Mouse (Mus musculus) liver, embryonic 14.5 days (tissue): ENCODE measurements around the gene Gpam. TPM values are rescaled to one million over a fixed set of nuclear protein-coding genes. Genes with fewer than 3 reads are reported as not detected.

ENCODE experiments used
- ATAC-seq: fragments of 200-750 bp; cut with Nextera tagmentation; 2 replicates; pipeline ENCODE4 v1.8.0; 2017; ENCODE audit warnings: moderate number of reproducible peaks, mild to moderate bottlenecking, moderate library complexity; ENCODE audit not compliant: insufficient read depth
- DNase-seq, 3 experiments: peaks; one replicate each; pipeline ENCODE4 v3.0.0-alpha.2; 2012 to 2013; ENCODE audit warnings: low read depth in 3 of 3, low spot score in 3 of 3
- H3K27ac ChIP-seq: fragments of 300-500 bp; sonication (generic); 2 replicates; pipeline ENCODE4 v1.5.1; 2014; ENCODE audit warnings: moderate library complexity, mild to moderate bottlenecking, control low read depth, inconsistent platforms
- H3K27me3 ChIP-seq: fragments of 300-500 bp; sonication (generic); 2 replicates; pipeline ENCODE4 v1.6.1; 2014; ENCODE audit warnings: mild to moderate bottlenecking, low read length, moderate library complexity; ENCODE audit not compliant: control insufficient read depth, insufficient read depth
- H3K36me3 ChIP-seq: fragments of 300-500 bp; sonication (generic); replicated peaks from 2 replicates; pipeline ENCODE4 v1.6.1; 2014; ENCODE audit warnings: low read depth; ENCODE audit not compliant: control insufficient read depth, insufficient read depth
- H3K4me1 ChIP-seq, 2 experiments: fragments of 200-500 bp in 1 of 2; fragments of 300-500 bp in 1 of 2; sonication (generic) in 1 of 2; replicated peaks; 2 replicates each; pipeline ENCODE4 v1.6.1; 2012 to 2014; ENCODE audit warnings: antibody characterized with exemption in 1 of 2, inconsistent platforms in 1 of 2, low read length in 1 of 2; ENCODE audit not compliant: control insufficient read depth in 2 of 2, insufficient read depth in 2 of 2
- H3K4me2 ChIP-seq: fragments of 300-500 bp; sonication (generic); 2 replicates; pipeline ENCODE4 v1.6.1; 2014; ENCODE audit warnings: low read depth, mild to moderate bottlenecking, control low read depth, moderate library complexity
- H3K4me3 ChIP-seq, 2 experiments: fragments of 200-500 bp in 1 of 2; fragments of 300-500 bp in 1 of 2; sonication (generic) in 1 of 2; 2 replicates each; pipeline ENCODE4 v1.5.1; 2012 to 2014; ENCODE audit warnings: low read depth in 2 of 2, low read length in 2 of 2, mild to moderate bottlenecking in 2 of 2, control low read depth in 1 of 2, inconsistent platforms in 1 of 2, moderate library complexity in 1 of 2; ENCODE audit not compliant: insufficient read depth in 1 of 2
- H3K9ac ChIP-seq: fragments of 300-500 bp; sonication (generic); replicated peaks from 2 replicates; pipeline ENCODE4 v1.6.1; 2014; ENCODE audit warnings: mild to moderate bottlenecking, control low read depth, moderate library complexity
- H3K9me3 ChIP-seq: fragments of 300-500 bp; sonication (generic); 2 replicates; pipeline ENCODE4 v1.6.1; 2016; ENCODE audit warnings: low read length, mixed read lengths; ENCODE audit not compliant: control insufficient read depth
- CTCF ChIP-seq: IDR thresholded peaks from 2 replicates; pipeline ENCODE4 v1.5.1; 2016; ENCODE audit warnings: antibody characterized with exemption, low read depth, control low read depth
- EP300 ChIP-seq: IDR thresholded peaks from 2 replicates; pipeline ENCODE4 v1.6.1; 2016; ENCODE audit warnings: antibody characterized with exemption, low read depth
- WGBS: fragments of 180-500 bp; shearing (Covaris S2); extraction: QIAGEN DNeasy Blood & Tissue Kit; methylation state at CpG from one replicate; pipeline ENCODE4 v1.1.7; 2014; ENCODE audit not compliant: insufficient replicate concordance; 5-methylcytosine and 5-hydroxymethylcytosine counted together
- polyA plus RNA-seq, 2 experiments: library from polyadenylated mRNA; depleted of rRNA in 1 of 2; stranded (reverse) in 1 of 2; unstranded in 1 of 2; fragments of >200 nt; fragmentation: Nextera tagmentation in 1 of 2; extraction: Ambion mirVana in 1 of 2; gene quantifications; 2 replicates each; pipeline versions ENCODE4 v1.2.1 to v1.2.3; 2012 to 2014

Gpam gene
- polyA plus RNA-seq, 2 experiments: 15.0 to 21.6 TPM

GRCm38 (mm10) chr19:55125456-55125855, 1.6 kb downstream of the Gpam start:
- WGBS: 52% methylated on average over 3 of the region's 3 CpGs
- H3K27me3 ChIP-seq: no peaks in the 10 kb centered on the region
- DNase-seq: no peak

DNA sequence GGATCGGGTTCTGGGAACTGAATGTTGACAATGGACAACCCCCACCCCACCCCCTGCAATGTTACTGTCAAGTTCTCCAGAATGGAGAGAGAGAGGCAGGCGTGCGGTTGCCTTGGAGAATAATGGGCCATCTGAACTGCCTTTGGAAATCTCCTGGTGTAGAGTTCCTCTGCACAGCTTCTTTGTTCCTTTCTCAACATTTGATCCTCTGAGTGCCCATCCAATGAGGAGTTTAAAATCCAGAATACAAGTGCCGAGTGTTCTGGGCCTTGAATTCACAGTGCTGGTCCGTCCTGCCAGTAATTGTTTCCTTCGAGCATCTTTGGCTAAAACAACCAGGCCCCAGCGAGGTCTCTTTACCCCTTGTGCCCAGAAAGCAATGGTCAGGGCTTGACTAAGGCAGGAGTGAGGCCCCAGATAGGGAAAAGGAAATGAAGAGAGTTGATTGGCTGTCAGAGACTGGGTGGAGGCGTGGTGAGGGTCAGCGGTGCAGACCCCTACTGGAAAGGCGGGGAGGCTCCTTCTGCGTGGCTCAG, 4.0 kb downstream of the Gpam start:
- Histone ChIP-seq H3K27ac (no peak overlapping the region), H3K4me2 (peak overlapping the region; percentile 24; the same call in 1 of the 2 replicates), H3K9ac (no peak overlapping the region), H3K27me3 (no peaks in the 10 kb centered on the region), H3K4me1 (peaks cover 0 to 8% of the 10 kb centered on the region in 2 experiments; a peak in 2 of 4 replicates), H3K9me3 (no peaks in the 10 kb centered on the region), H3K36me3 (no peaks in the 10 kb centered on the region), H3K4me3 (no peak overlapping the region)
- 52% methylated on average over 11 of the region's 11 CpGs for WGBS
- TF ChIP-seq CTCF (no peak), EP300 (no peak)
- no peak for DNase-seq
- no peak for ATAC-seq

More at GRCm38 (mm10) chr19:55125456-55125855, 1.6 kb downstream of the Gpam start:
- TF ChIP-seq EP300: no peak
- no peak for TF ChIP-seq CTCF
- no peak for ATAC-seq
- H3K9ac ChIP-seq: peak overlapping the region; percentile 24; the same call in 1 of the 2 replicates
- no peaks in the 10 kb centered on the region for H3K9me3 ChIP-seq
- H3K36me3 ChIP-seq: no peaks in the 10 kb centered on the region
- peaks cover 0 to 10% of the 10 kb centered on the region in 2 experiments; a peak in 2 of 4 replicates for H3K4me1 ChIP-seq
- H3K4me3 ChIP-seq: peak overlapping the region; percentile 46 to 50
- H3K27ac ChIP-seq: no peak overlapping the region
- H3K4me2 ChIP-seq: peak overlapping the region; percentile 49

DNA sequence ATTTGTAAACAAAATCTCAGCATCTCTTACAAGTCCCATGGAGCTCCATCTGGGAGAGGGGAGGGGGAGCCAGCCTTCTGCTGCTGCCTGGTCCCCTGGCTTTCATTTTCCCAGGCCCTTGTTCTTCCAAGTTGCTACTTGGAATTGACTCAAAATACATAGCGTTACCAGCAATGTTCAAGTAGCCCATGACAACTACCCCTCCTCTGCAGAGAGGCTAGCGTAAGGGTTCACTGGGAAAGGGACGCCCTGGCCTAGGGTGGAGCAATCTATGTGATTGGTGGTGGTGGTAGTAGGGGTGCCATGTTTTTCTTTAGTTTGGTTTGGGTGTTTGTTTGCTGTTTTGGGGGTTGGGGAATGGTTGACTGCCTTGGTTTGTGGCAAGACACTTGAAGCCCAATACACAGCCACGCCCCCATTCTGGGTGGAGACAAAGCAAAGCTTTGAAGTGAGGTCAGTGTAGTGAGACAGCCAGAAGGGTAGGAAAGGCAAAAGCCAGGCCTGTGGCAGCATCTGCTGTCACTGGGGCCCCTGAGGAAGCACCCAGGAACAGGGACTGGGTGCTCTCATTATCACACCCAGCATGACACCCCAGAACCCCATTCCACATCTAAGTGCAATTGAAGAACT, 4.6 kb downstream of the Gpam start:
- H3K4me1 ChIP-seq: peaks cover 0 to 8% of the 10 kb centered on the region in 2 experiments; a peak in 1 of 4 replicates
- no peak overlapping the region for H3K27ac ChIP-seq
- ATAC-seq (no peak), DNase-seq (no peak)
- H3K9ac ChIP-seq: no peak overlapping the region
- no peaks in the 10 kb centered on the region for H3K36me3 ChIP-seq
- no peaks in the 10 kb centered on the region for H3K27me3 ChIP-seq
- no peak overlapping the region for H3K4me3 ChIP-seq
- peak overlapping the region; percentile 24; the same call in 1 of the 2 replicates for H3K4me2 ChIP-seq
- TF ChIP-seq CTCF (no peak), EP300 (no peak)
- 60% methylated on average over 4 of the region's 4 CpGs for WGBS
- H3K9me3 ChIP-seq: no peaks in the 10 kb centered on the region

- no peaks in the 10 kb centered on the region for H3K27me3 ChIP-seq
Observed at GRCm38 (mm10) chr19:55121836-55122235, 5.2 kb downstream of the Gpam start.

GRCm38 (mm10) chr19:55120518-55121244, 6.4 kb downstream of the Gpam start:
- H3K36me3 ChIP-seq: no peaks in the 10 kb centered on the region
- ATAC-seq: no peak
- no peaks in the 10 kb centered on the region for H3K9me3 ChIP-seq
- no peak for TF ChIP-seq CTCF
- TF ChIP-seq EP300: no peak
- no peak overlapping the region for H3K4me3 ChIP-seq
- no peak overlapping the region for H3K27ac ChIP-seq
- no peak overlapping the region for H3K4me2 ChIP-seq
- no peak for DNase-seq
- no peaks in the 10 kb centered on the region for H3K27me3 ChIP-seq
- peaks cover 0 to 8% of the 10 kb centered on the region in 2 experiments; a peak in 2 of 4 replicates for H3K4me1 ChIP-seq
- 54% methylated on average over 11 of the region's 11 CpGs for WGBS
- no peak overlapping the region for H3K9ac ChIP-seq

More at GRCm38 (mm10) chr19:55121836-55122235, 5.2 kb downstream of the Gpam start:
- Histone ChIP-seq H3K4me3 (no peak overlapping the region), H3K9me3 (no peaks in the 10 kb centered on the region), H3K9ac (no peak overlapping the region), H3K36me3 (no peaks in the 10 kb centered on the region), H3K4me1 (peaks cover 0 to 8% of the 10 kb centered on the region in 2 experiments; a peak in 1 of 4 replicates), H3K4me2 (peak overlapping the region; percentile 20; the same call in 1 of the 2 replicates), H3K27ac (no peak overlapping the region)
- TF ChIP-seq CTCF (no peak), EP300 (no peak)
- WGBS: 51% methylated on average over 6 of the region's 6 CpGs
- DNase-seq (no peak), ATAC-seq (no peak)
